Mouse (Mus musculus): Measurements from ENCODE around the gene Epha4.

DNA sequence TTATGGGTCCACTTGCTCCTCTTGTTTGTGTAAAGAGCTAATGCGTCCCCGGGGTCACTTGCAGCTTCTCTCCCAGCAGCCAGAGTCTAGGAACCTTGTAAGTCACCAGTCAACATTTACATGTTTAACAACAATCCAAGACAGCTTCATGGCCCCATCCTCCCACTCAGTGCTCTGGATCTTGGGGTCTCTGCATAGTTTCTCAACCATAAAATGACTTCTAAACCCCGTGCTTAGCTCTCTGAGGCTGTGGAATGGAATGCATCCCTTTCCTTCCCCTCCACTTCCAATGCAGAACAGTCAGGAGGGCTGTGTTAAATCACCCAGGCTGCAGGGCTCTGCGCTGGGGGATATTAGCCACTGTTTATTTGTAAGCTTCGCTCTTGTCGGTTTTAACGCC lies 178.0 kb downstream of the Epha4 start:
- no peak for TF ChIP-seq CTCF (IDR thresholded peaks at IDR 0.05)
- no peak for TF ChIP-seq EP300 (IDR thresholded peaks at IDR 0.05; ENCODE audit: insufficient read depth, low read depth, low read length)

All from heart, adult 2 months (tissue).